Mouse (Mus musculus) bone marrow, adult 2 months (tissue): ENCODE measurements around the gene Sfxn2.

Experiments
- CTCF ChIP-seq: fragments of 200-500 bp; IDR thresholded peaks from 2 replicates; pipeline ENCODE4 v1.5.1; 2011; ENCODE audit warnings: low read length, control low read depth; ENCODE audit not compliant: control insufficient read depth, insufficient read depth
- POLR2A ChIP-seq: fragments of 200-500 bp; IDR thresholded peaks from 2 replicates; pipeline ENCODE4 v1.6.1; 2011; ENCODE audit warnings: low read depth, mild to moderate bottlenecking, control low read depth, low read length, borderline replicate concordance; ENCODE audit not compliant: control insufficient read depth

DNA sequence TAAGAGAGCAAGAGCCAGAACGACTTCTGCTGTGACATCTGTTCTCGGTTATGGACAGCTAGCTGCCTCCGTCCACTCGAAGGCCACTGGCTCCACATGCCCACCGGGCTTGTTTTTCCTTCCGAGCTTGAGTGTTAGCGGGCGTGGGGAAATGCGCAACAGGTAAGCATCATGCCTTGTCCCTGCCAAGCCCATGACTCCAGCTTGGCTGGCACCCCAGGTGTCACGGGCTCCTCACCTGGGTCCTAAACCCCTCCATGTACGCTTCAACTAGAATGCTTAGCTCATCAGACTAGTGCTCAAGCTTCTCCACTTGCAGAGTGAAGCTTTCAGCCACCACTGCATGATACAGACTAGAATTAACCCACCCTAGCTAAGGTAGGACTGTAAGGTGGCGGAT, 14.5 kb upstream of the Sfxn2 start:
- TF ChIP-seq POLR2A = no peak
- no peak for TF ChIP-seq CTCF
